Mouse (Mus musculus): ENCODE data around the gene 1700037H04Rik. TPM values are rescaled to one million over a fixed set of nuclear protein-coding genes. Genes with fewer than 3 reads are reported as not detected.

1700037H04Rik gene
- polyA plus RNA-seq, 1 experiment from 2014 or later: 86.3 TPM

GRCm38 (mm10) chr2:131148353-131149253 lies 11.3 kb downstream of the 1700037H04Rik start:
- ATAC-seq: peak; percentile 77
- peak; percentile 65 for DNase-seq (ENCODE audit: low read depth, low spot score)
- ChIA-PET CTCF (no interaction called here), POLR2A (interaction anchor here (1.3 kb wide), 1 partner anchor 10 kb away, joined by 3 read pairs; no protein-coding TSS in a partner anchor)
- in situ Hi-C loops (cut with MboI; ENCODE audit: low pct_unique_long_range_greater_than_20kb): no loop called here
- H3K27me3 ChIP-seq: no peaks in the 10 kb centered on the region
- no peak for TF ChIP-seq CTCF (IDR thresholded peaks at IDR 0.05)

DNA sequence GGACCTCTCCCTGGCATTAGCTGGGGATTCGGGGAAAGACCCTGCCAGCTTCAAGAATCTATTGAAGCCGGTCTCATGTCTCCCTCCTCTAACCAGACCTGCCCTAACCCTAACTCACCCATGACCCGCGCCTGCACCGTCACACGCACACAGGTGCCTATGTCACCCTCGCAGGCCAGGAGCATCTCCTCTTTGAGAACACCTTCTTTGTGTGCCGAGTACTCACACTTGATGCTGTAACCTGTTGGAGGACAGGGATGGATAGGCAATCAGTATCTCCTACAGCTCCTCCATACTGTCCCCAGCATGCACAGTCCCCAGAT lies 12.9 kb downstream of the 1700037H04Rik start:
- TF ChIP-seq CTCF (IDR thresholded peaks at IDR 0.05): no peak
- no peak for DNase-seq (ENCODE audit: low read depth, low spot score)
- POLR2A ChIA-PET: no interaction called here
- CTCF ChIA-PET: no interaction called here
- no peaks in the 10 kb centered on the region for H3K27me3 ChIP-seq
- no peak for ATAC-seq
- in situ Hi-C loops (cut with MboI; ENCODE audit: low pct_unique_long_range_greater_than_20kb): no loop called here

GRCm38 (mm10) chr2:131146193-131147042 lies 13.5 kb downstream of the 1700037H04Rik start:
- CTCF ChIA-PET: no interaction called here
- no peaks in the 10 kb centered on the region for H3K27me3 ChIP-seq
- in situ Hi-C loops (cut with MboI; ENCODE audit: low pct_unique_long_range_greater_than_20kb): no loop called here
- no peak for TF ChIP-seq CTCF (IDR thresholded peaks at IDR 0.05)
- POLR2A ChIA-PET: no interaction called here
- no peak for ATAC-seq
- DNase-seq (ENCODE audit: low read depth, low spot score): no peak

DNA sequence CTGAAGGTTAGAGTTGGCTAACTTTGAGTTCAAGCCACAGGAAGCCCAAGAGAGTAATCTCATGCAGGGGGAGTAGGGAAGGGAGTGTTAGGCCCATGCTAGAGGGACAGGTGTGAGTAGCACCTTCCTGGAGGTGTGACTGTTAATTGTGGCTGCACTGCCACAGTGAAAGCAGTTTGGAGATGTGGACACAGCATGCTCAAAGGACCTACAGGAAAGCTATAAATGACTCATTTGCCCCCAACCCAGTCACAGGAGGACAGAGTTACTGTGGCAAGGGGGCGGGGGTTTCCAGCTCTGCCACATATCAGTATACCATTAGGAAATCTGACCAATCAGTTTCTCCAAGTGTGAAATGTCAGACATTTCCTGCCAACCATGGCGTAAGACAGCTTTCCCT lies 14.3 kb downstream of the 1700037H04Rik start:
- DNase-seq (ENCODE audit: low read depth, low spot score) (no peak), ATAC-seq (no peak)
- POLR2A ChIA-PET: no interaction called here
- no peaks in the 10 kb centered on the region for H3K27me3 ChIP-seq
- in situ Hi-C loops (cut with MboI; ENCODE audit: low pct_unique_long_range_greater_than_20kb): no loop called here
- CTCF ChIA-PET: no interaction called here
- TF ChIP-seq CTCF (IDR thresholded peaks at IDR 0.05): no peak

- ATAC-seq (no peak), DNase-seq (ENCODE audit: low read depth, low spot score) (no peak)
- ChIA-PET POLR2A (no interaction called here), CTCF (no interaction called here)
- in situ Hi-C loops (cut with MboI; ENCODE audit: low pct_unique_long_range_greater_than_20kb): no loop called here
- no peaks in the 10 kb centered on the region for H3K27me3 ChIP-seq
- TF ChIP-seq CTCF (IDR thresholded peaks at IDR 0.05): no peak
Measured at GRCm38 (mm10) chr2:131145121-131145520, 14.8 kb downstream of the 1700037H04Rik start.

DNA sequence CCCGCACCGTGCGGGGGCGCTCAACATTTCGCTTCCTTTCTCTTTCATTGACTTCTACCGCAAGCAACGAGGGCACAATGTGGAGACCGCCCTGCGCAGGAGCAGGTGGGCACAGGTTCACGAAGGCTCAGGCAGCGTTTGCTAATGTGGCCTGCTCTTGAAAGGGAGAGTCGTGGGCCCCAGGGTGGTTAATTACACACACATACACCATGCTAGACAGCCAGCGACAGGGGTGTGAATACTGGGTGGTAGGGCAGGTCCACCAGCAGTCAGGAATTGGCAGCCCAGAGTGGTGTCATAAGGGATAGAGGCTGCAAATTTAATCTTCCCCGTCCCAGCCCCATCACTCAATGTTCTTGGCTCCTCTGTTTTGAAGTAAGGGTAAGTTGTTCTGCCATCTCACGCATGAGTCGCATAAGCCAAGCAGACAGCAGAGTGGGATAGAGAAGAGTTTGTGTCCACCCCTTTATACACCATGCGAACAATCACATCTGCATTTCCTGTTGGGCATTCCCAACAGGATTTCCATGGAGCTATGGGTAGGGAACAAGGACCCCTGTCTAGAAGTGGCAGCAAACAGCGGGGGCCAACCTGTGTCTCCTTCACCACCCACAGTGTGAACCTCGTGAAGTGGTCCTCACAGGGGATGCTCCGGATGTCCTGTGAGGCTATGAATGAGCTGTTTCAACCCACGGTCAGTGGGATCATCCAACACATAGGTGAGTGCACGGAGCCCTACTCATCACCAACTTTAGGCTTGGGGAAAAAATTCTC lies 16.7 kb downstream of the 1700037H04Rik start:
- CTCF ChIA-PET: interaction anchor here (1.0 to 2.0 kb wide), 2 partner anchors 12 to 111 kb away, joined by 3 to 5 read pairs; no protein-coding TSS in a partner anchor
- ATAC-seq (no peak), DNase-seq (ENCODE audit: low read depth, low spot score) (no peak)
- in situ Hi-C loops (cut with MboI; ENCODE audit: low pct_unique_long_range_greater_than_20kb): no loop called here
- POLR2A ChIA-PET: no interaction called here
- H3K27me3 ChIP-seq: no peaks in the 10 kb centered on the region
- TF ChIP-seq CTCF (IDR thresholded peaks at IDR 0.05): no peak

DNA sequence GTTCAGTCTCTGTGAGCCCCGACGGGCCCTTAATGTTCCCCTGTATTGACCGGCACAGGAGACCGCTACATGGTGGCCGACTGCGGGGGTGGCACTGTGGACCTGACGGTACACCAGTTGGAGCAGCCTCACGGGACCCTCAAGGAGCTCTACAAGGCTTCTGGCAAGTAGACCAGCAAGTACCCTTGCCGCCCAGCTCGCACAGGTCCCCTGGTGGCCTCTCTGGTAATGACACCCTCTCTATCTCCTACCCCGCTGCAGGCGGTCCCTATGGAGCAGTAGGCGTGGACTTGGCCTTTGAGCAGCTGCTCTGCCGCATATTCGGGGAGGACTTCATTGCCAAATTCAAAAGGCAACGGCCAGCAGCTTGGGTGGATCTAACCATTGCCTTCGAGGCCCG lies 17.3 kb downstream of the 1700037H04Rik start:
- in situ Hi-C loops (cut with MboI; ENCODE audit: low pct_unique_long_range_greater_than_20kb): no loop called here

GRCm38 (mm10) chr2:131141336-131141986 lies 18.4 kb downstream of the 1700037H04Rik start:
- DNase-seq (ENCODE audit: low read depth, low spot score) (no peak), ATAC-seq (no peak)
- no peak for TF ChIP-seq CTCF (IDR thresholded peaks at IDR 0.05)
- CTCF ChIA-PET: interaction anchor here (1.5 kb wide), 1 partner anchor 18 kb away, joined by 5 read pairs; no protein-coding TSS in a partner anchor
- POLR2A ChIA-PET: no interaction called here
- no peaks in the 10 kb centered on the region for H3K27me3 ChIP-seq
- in situ Hi-C loops (cut with MboI; ENCODE audit: low pct_unique_long_range_greater_than_20kb): no loop called here

More for the DNA sequence above, 17.3 kb downstream of the 1700037H04Rik start:
- TF ChIP-seq CTCF (IDR thresholded peaks at IDR 0.05): no peak
- DNase-seq (ENCODE audit: low read depth, low spot score) (no peak), ATAC-seq (no peak)
- no peaks in the 10 kb centered on the region for H3K27me3 ChIP-seq
- POLR2A ChIA-PET: no interaction called here
- CTCF ChIA-PET: interaction anchor here (1.0 to 2.0 kb wide), 3 partner anchors 12 to 111 kb away, joined by 3 to 5 read pairs (median 5); no protein-coding TSS in a partner anchor

- ATAC-seq (no peak), DNase-seq (ENCODE audit: low read depth, low spot score) (no peak)
- in situ Hi-C loops (cut with MboI; ENCODE audit: low pct_unique_long_range_greater_than_20kb): no loop called here
- H3K27me3 ChIP-seq: no peaks in the 10 kb centered on the region
- CTCF ChIA-PET: no interaction called here
- POLR2A ChIA-PET: no interaction called here
- TF ChIP-seq CTCF (IDR thresholded peaks at IDR 0.05): no peak
Measured at GRCm38 (mm10) chr2:131140533-131140905, 19.4 kb downstream of the 1700037H04Rik start.
